ENCODE assay signal across 27 mouse cellular contexts in genomic region chr3:133131372-133131771, GRCm38 (mm10).
"Had no signal": no experiment of that assay in that cellular context is flagged by ENCODE, and none has a peak within 500 bp of the region (broad histone marks: within the 10 kb centered on the region; RNA-seq: fewer than 3 reads in every experiment).

No protein-coding gene starts in this region.

- H3K9me3 ChIP-seq: embryonic facial prominence, embryonic 10.5 days; embryonic facial prominence, embryonic 12.5 days; embryonic facial prominence, embryonic 13.5 days; embryonic facial prominence, embryonic 15.5 days; forebrain, embryonic 10.5 days; forebrain, embryonic 12.5 days; forebrain, embryonic 13.5 days; forebrain, embryonic 15.5 days had no signal

- ATAC-seq: forebrain, embryonic 13.5 days; forebrain, embryonic 14.5 days; forebrain, embryonic 15.5 days; forebrain, embryonic 16.5 days; forebrain, postnatal 0 days had no signal

- H3K27me3 ChIP-seq: embryonic facial prominence, embryonic 12.5 days; embryonic facial prominence, embryonic 13.5 days; embryonic facial prominence, embryonic 15.5 days; forebrain, embryonic 12.5 days; forebrain, embryonic 13.5 days; forebrain, embryonic 15.5 days had no signal

- H3K36me3 ChIP-seq: embryonic facial prominence, embryonic 10.5 days; embryonic facial prominence, embryonic 12.5 days; embryonic facial prominence, embryonic 13.5 days; embryonic facial prominence, embryonic 15.5 days; forebrain, embryonic 10.5 days; forebrain, embryonic 12.5 days; forebrain, embryonic 15.5 days had no signal

- H3K27ac ChIP-seq: embryonic facial prominence, embryonic 10.5 days; embryonic facial prominence, embryonic 12.5 days; embryonic facial prominence, embryonic 13.5 days; embryonic facial prominence, embryonic 15.5 days; forebrain, embryonic 10.5 days; forebrain, embryonic 12.5 days; forebrain, embryonic 13.5 days; forebrain, embryonic 15.5 days; gastrocnemius, adult 2 months; heart, adult 2 months had no signal

- H3K4me1 ChIP-seq: embryonic facial prominence, embryonic 10.5 days; embryonic facial prominence, embryonic 12.5 days; embryonic facial prominence, embryonic 13.5 days; embryonic facial prominence, embryonic 15.5 days; forebrain, embryonic 10.5 days; forebrain, embryonic 12.5 days; forebrain, embryonic 13.5 days; forebrain, embryonic 15.5 days had no signal

- DNase-seq: cerebellum, adult 9-10 months; cerebellum, adult 9-11 months; cerebellum, postnatal 10 days; cerebellum, postnatal 14 days; cerebellum, postnatal 25 days; cerebellum, postnatal 36 days; embryo, embryonic 11 days; forebrain, postnatal 0 days; gastrocnemius, adult 2 months; gastrocnemius, postnatal 10 days; gastrocnemius, postnatal 14 days; gastrocnemius, postnatal 25 days; gastrocnemius, postnatal 36 days; heart, adult 11 months; heart, adult 18-20 months; heart, adult 2 months had no signal

- H3K9ac ChIP-seq: embryonic facial prominence, embryonic 12.5 days; embryonic facial prominence, embryonic 13.5 days; embryonic facial prominence, embryonic 15.5 days; forebrain, embryonic 12.5 days; forebrain, embryonic 13.5 days; forebrain, embryonic 15.5 days; forebrain, postnatal 0 days had no signal

- H3K4me3 ChIP-seq: embryonic facial prominence, embryonic 10.5 days; embryonic facial prominence, embryonic 12.5 days; embryonic facial prominence, embryonic 13.5 days; embryonic facial prominence, embryonic 15.5 days; erythroblast, embryonic 14.5 days; forebrain, embryonic 10.5 days; forebrain, embryonic 12.5 days; forebrain, embryonic 13.5 days; forebrain, embryonic 15.5 days; gastrocnemius, adult 2 months; heart, adult 2 months had no signal

- H3K4me2 ChIP-seq: embryonic facial prominence, embryonic 12.5 days; embryonic facial prominence, embryonic 13.5 days; embryonic facial prominence, embryonic 15.5 days; forebrain, embryonic 12.5 days; forebrain, embryonic 13.5 days; forebrain, embryonic 15.5 days had no signal
